Mouse (Mus musculus): ENCODE data around the gene Kdm8. TPM values are rescaled to one million over a fixed set of nuclear protein-coding genes. Genes with fewer than 3 reads are reported as not detected.

Kdm8 gene
- polyA plus RNA-seq, 1 experiment from 2014 or later, result 8.3 TPM

DNA sequence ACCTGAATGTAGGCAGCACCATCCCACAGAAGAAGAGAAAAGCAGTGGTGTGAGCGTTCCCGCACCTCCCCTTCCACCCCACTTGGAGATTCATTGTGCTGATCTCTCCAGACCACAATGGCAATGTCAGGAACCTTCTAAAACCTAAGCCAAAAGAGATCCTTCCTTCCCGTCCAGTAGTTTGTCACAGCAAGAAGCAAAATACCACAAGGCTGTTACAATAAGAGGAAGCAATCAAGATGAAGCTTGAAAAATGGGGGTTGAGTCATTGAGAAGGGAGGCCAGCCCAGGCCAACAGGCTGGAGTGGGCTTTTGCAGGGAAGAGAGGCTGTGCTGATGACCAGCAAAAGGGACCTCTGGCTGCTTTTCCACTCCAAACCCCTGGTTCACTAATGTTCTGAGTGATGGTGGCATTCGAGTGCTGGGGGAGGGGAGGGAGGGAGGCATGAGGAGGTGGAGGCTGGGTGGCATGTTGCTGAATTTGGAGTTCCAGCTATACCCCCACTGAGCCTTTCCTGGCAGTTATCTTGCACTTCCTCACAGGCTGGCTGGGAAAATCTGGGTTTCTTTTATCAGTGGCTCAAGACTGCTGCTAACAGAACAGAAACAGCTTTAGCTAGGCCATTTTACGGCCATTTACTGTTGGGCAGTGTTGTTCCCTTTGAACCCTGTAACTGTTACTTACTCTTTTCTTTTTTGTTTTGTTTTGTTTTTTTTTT is 59.1 kb downstream of the Kdm8 start:
- ATAC-seq (ENCODE audit: low FRiP score), result no peak
- 81% methylated on average over 5 of the region's 5 CpGs for WGBS

DNA sequence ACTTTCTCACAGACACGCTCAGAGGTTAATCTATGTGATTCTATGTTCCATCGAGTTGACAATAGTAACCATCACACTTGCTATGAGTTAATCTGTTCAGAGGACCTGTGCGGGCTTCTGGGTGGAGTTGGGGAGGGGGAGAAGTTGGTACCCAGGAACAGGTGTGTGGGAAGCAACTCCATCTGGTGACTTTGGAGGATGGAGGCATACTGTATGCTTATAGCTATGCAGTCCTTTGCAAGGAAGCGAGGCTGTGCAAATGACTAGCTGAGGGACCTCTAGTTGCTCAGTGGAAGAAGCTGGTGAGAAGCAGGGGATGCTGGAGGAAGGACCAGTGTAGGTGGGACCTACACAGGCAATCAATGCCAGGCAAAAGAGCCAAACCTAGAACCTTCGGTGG is 60.1 kb downstream of the Kdm8 start:
- Histone ChIP-seq H3K4me2 (replicated peaks; ENCODE audit: low read depth, low read length) (no peak overlapping the region), H3K4me1 (replicated peaks; ENCODE audit: control insufficient read depth, insufficient read depth, low read length) (no peaks in the 10 kb centered on the region), H3K27ac (ENCODE audit: low read depth, low read length) (no peak overlapping the region), H3K27me3 (ENCODE audit: control insufficient read depth, insufficient read depth, low read length) (no peaks in the 10 kb centered on the region), H3K4me3 (ENCODE audit: low read depth, low read length) (no peak overlapping the region), H3K9me3 (ENCODE audit: control insufficient read depth, low read length) (no peaks in the 10 kb centered on the region), H3K9ac (ENCODE audit: low read depth, low read length) (no peak overlapping the region), H3K36me3 (ENCODE audit: control insufficient read depth, insufficient read depth, low read length) (no peaks in the 10 kb centered on the region)
- no peak for ATAC-seq (ENCODE audit: low FRiP score)
- DNase-seq (ENCODE audit: low spot score), result no peak
- WGBS, result 93% methylated on average over 5 of the region's 5 CpGs

More for the DNA sequence above, 59.1 kb downstream of the Kdm8 start:
- H3K4me3 ChIP-seq (ENCODE audit: low read depth, low read length), result no peak overlapping the region
- no peaks in the 10 kb centered on the region for H3K36me3 ChIP-seq (ENCODE audit: control insufficient read depth, insufficient read depth, low read length)
- no peaks in the 10 kb centered on the region for H3K9me3 ChIP-seq (ENCODE audit: control insufficient read depth, low read length)
- no peaks in the 10 kb centered on the region for H3K4me1 ChIP-seq (replicated peaks; ENCODE audit: control insufficient read depth, insufficient read depth, low read length)
- DNase-seq (ENCODE audit: low spot score), result no peak
- H3K27me3 ChIP-seq (ENCODE audit: control insufficient read depth, insufficient read depth, low read length), result no peaks in the 10 kb centered on the region
- H3K4me2 ChIP-seq (replicated peaks; ENCODE audit: low read depth, low read length), result no peak overlapping the region
- H3K27ac ChIP-seq (ENCODE audit: low read depth, low read length), result no peak overlapping the region
- no peak overlapping the region for H3K9ac ChIP-seq (ENCODE audit: low read depth, low read length)

DNA sequence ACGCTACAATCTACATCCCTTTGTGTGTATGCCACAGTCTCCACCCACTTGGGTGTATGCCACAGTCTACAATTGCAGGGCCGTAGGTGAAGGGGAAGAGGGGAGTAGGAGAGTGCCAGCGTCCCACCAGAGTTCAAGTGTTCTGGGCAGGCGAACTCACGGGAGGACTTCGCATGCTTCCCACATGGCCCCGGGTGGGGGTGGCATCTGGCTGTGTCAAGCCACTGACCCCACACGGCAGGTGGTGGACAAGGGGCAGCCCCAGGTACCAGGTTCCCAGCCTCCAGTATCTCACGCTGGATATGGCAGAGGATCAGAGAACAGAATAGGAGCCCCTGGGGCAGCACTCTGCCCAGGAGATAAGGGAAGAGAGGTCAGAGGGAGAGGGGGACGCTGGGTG is 61.1 kb downstream of the Kdm8 start:
- Histone ChIP-seq H3K4me1 (replicated peaks; ENCODE audit: control insufficient read depth, insufficient read depth, low read length) (no peaks in the 10 kb centered on the region), H3K4me2 (replicated peaks; ENCODE audit: low read depth, low read length) (no peak overlapping the region), H3K9ac (ENCODE audit: low read depth, low read length) (no peak overlapping the region), H3K4me3 (ENCODE audit: low read depth, low read length) (no peak overlapping the region), H3K36me3 (ENCODE audit: control insufficient read depth, insufficient read depth, low read length) (no peaks in the 10 kb centered on the region), H3K27me3 (ENCODE audit: control insufficient read depth, insufficient read depth, low read length) (no peaks in the 10 kb centered on the region), H3K9me3 (ENCODE audit: control insufficient read depth, low read length) (no peaks in the 10 kb centered on the region), H3K27ac (ENCODE audit: low read depth, low read length) (no peak overlapping the region)
- ATAC-seq (ENCODE audit: low FRiP score) (no peak), DNase-seq (ENCODE audit: low spot score) (no peak)
- WGBS, result 82% methylated on average over 10 of the region's 10 CpGs

DNA sequence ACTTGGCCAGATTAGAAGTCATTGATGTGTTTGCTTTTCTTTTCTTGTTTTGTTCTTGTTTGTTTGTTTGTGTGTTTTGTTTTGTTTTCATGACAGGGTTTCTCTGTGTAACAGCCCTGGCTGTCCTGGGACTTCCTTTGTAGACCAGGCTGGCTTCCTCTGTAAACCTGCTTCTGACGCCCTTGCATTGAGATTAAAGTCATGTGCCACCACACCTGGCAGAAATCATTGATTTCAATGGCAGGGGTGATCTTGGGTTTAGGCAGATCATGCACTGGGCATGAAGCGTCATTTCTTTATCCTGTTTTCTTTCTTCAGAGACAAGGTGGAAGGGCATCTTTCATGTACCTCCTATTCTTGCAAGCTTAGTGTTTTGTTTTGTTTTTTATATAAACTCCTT is 62.8 kb downstream of the Kdm8 start:
- DNase-seq (ENCODE audit: low spot score) (no peak), ATAC-seq (ENCODE audit: low FRiP score) (no peak)
- Histone ChIP-seq H3K9ac (ENCODE audit: low read depth, low read length) (no peak overlapping the region), H3K27me3 (ENCODE audit: control insufficient read depth, insufficient read depth, low read length) (no peaks in the 10 kb centered on the region), H3K4me3 (ENCODE audit: low read depth, low read length) (no peak overlapping the region), H3K4me2 (replicated peaks; ENCODE audit: low read depth, low read length) (no peak overlapping the region), H3K27ac (ENCODE audit: low read depth, low read length) (no peak overlapping the region), H3K9me3 (ENCODE audit: control insufficient read depth, low read length) (no peaks in the 10 kb centered on the region), H3K4me1 (replicated peaks; ENCODE audit: control insufficient read depth, insufficient read depth, low read length) (no peaks in the 10 kb centered on the region), H3K36me3 (ENCODE audit: control insufficient read depth, insufficient read depth, low read length) (no peaks in the 10 kb centered on the region)
- WGBS, result 93% methylated on average over 2 of the region's 2 CpGs

DNA sequence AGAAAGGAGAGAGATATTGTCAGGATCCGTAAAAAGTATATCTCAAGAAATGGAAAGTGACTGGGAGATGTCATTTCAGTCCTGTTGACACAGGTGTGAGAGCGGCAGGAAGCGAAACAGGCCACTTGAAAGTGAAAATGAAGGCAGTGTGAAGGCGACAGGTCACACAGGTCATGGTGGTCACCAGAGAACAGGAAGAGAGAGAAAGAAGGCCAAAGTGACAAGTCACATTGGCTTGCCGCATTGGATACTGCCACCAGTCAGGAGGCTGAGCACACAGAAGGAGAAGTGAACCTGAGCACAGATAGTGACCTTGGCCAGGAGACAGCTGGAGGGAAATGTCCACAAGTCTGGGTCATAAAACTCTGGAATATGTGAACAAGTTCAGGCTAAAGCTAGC is 67.0 kb downstream of the Kdm8 start:
- Histone ChIP-seq H3K36me3 (ENCODE audit: control insufficient read depth, insufficient read depth, low read length) (no peaks in the 10 kb centered on the region), H3K4me2 (replicated peaks; ENCODE audit: low read depth, low read length) (no peak overlapping the region), H3K9ac (ENCODE audit: low read depth, low read length) (no peak overlapping the region), H3K27me3 (ENCODE audit: control insufficient read depth, insufficient read depth, low read length) (no peaks in the 10 kb centered on the region), H3K4me1 (replicated peaks; ENCODE audit: control insufficient read depth, insufficient read depth, low read length) (no peaks in the 10 kb centered on the region), H3K27ac (ENCODE audit: low read depth, low read length) (no peak overlapping the region), H3K4me3 (ENCODE audit: low read depth, low read length) (no peak overlapping the region), H3K9me3 (ENCODE audit: control insufficient read depth, low read length) (no peaks in the 10 kb centered on the region)
- ATAC-seq (ENCODE audit: low FRiP score), result no peak
- 86% methylated on average over 5 of the region's 5 CpGs for WGBS
- DNase-seq (ENCODE audit: low spot score), result no peak

DNA sequence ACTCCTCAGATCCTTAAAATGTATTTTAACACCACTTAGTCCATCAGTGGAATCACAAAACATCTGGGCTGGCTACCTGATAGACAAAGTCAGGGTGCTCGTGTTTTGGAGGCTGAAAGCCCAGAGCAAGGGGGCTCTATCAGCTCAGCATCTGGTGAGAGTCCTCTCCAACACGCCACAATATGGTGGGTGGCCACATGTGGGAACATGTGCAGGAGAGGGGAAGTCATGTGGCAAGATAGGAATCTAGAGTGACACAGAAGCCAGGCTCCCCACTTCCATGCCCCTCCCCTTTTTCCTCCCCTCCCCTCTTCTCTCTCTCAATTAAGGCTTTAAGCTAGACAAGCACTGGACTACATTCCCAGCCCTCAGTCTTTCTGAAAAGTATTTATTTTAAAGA is 67.4 kb downstream of the Kdm8 start:
- Histone ChIP-seq H3K4me2 (replicated peaks; ENCODE audit: low read depth, low read length) (no peak overlapping the region), H3K4me3 (ENCODE audit: low read depth, low read length) (no peak overlapping the region), H3K27me3 (ENCODE audit: control insufficient read depth, insufficient read depth, low read length) (no peaks in the 10 kb centered on the region), H3K27ac (ENCODE audit: low read depth, low read length) (no peak overlapping the region), H3K9me3 (ENCODE audit: control insufficient read depth, low read length) (no peaks in the 10 kb centered on the region), H3K9ac (ENCODE audit: low read depth, low read length) (no peak overlapping the region), H3K4me1 (replicated peaks; ENCODE audit: control insufficient read depth, insufficient read depth, low read length) (no peaks in the 10 kb centered on the region), H3K36me3 (ENCODE audit: control insufficient read depth, insufficient read depth, low read length) (no peaks in the 10 kb centered on the region)
- DNase-seq (ENCODE audit: low spot score) (no peak), ATAC-seq (ENCODE audit: low FRiP score) (no peak)
- WGBS, result 82% methylated on average over 2 of the region's 2 CpGs

Other genes with a start within 250 kb of the Kdm8 start
- gene Nsmce1, start 46.9 kb downstream of the Kdm8 start, polyA plus RNA-seq (2014; fragmentation: Nextera tagmentation; extraction: Ambion mirVana), result 121 and 130 TPM in 2 replicates
- 2.5 and 2.6 TPM in 2 replicates for gene Il4ra, start 107.4 kb downstream of the Kdm8 start, polyA plus RNA-seq (2014; fragmentation: Nextera tagmentation; extraction: Ambion mirVana)
- 0.09 and 0.25 TPM in 2 replicates for gene Il21r, start 158.8 kb downstream of the Kdm8 start, polyA plus RNA-seq (2014; fragmentation: Nextera tagmentation; extraction: Ambion mirVana)